Mouse (Mus musculus) hindbrain, embryonic 11.5 days (tissue): ENCODE data around the gene Casz1. TPM values are rescaled to one million over a fixed set of nuclear protein-coding genes. Genes with fewer than 3 reads are reported as not detected.

Experiments used
- polyA plus RNA-seq: library from polyadenylated mRNA; unstranded; fragments of >200 nt; fragmentation: Nextera tagmentation; extraction: Ambion mirVana; gene quantifications from 2 replicates; pipeline ENCODE4 v1.2.1, GENCODE M21; 2014

The Casz1 gene
- polyA plus RNA-seq, 1 experiment from 2014 or later: 7.8 TPM

Other genes with a start within 250 kb of the Casz1 start
- gene Exosc10, start 246.0 kb upstream of the Casz1 start, polyA plus RNA-seq: 93.9 and 106 TPM in 2 replicates
- 156 and 160 TPM in 2 replicates for gene Srm, start 212.9 kb upstream of the Casz1 start, polyA plus RNA-seq
- gene Masp2, start 201.9 kb upstream of the Casz1 start, polyA plus RNA-seq: 0.15 and 0.25 TPM in 2 replicates
- gene Tardbp, start 177.4 kb upstream of the Casz1 start, polyA plus RNA-seq: 199 and 210 TPM in 2 replicates
- gene Gm572, start 161.1 kb upstream of the Casz1 start, polyA plus RNA-seq: not detected in 2 replicates